Mouse (Mus musculus) spleen, adult 2 months (tissue): Measurements from ENCODE around the gene Mrps18a.

Experiments used
- CTCF ChIP-seq: fragments of 200-500 bp; IDR thresholded peaks from 2 replicates; pipeline ENCODE4 v1.5.1; 2011; ENCODE audit warnings: mild to moderate bottlenecking, inconsistent platforms; ENCODE audit not compliant: insufficient read depth, insufficient read length, insufficient replicate concordance; ENCODE audit errors: extremely low read depth
- POLR2A ChIP-seq: fragments of 200-500 bp; IDR thresholded peaks from 2 replicates; pipeline ENCODE4 v1.6.1; 2011; ENCODE audit warnings: low read depth, low read length, inconsistent platforms

DNA sequence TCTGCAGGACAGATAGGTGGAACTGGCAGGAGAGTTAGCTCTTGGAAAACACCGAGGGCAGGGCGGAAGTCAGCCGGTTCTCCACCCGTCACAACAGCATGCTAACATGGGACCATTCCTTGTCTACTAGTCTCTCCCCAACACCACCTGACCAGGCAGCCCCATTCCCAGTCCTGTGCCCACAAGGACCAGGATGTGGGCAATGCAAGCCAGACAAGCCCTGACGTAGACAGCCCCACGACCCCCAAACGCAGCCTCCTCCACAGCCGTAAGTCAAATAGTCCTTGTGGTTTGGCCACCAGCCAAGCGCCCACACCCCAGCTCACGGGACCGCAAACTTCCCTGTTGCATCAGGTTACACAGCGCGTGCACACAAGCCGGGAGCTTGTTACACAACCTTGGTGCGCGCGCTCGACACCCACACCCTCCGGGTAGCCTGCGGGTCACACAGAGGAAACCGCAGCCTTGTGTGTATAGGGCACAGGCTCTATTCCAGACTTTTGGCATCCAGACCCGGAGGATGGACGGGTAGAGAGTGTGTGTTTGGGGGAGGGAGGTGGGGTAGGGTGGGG, 37.0 kb upstream of the Mrps18a start:
- no peak for TF ChIP-seq POLR2A
- TF ChIP-seq CTCF, result 0 out of 2 replicates have a peak, but pooled peaks have one; percentile 1
